In the genomic region with DNA sequence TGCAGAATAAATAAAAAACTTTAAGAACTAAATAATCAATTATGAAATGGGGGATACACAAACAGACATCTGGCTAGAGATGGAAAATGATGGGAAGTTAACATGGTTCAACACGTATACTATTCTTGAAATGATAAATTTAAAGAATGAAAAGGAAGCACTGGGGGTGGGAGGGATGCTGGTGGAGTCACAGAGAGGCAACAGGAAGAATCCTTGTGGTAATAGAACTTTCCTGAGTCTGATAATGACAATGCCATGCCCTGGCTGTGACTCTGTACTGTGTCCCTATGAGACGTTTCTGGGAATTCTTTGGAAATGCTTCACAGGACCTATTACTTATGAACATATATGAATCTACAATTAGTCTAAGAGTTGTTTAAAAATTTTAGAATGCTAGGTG, we compare ENCODE assay signal across 28 mouse cellular contexts.
DNase-seq lines count a peak whose midpoint lies in the region; ATAC-seq lines count a peak whose summit lies in the region.
"Had no signal": no experiment of that assay in that cellular context is flagged by ENCODE, and none has a peak within 500 bp of the region (broad histone marks: within the 10 kb centered on the region; RNA-seq: fewer than 3 reads in every experiment).

No protein-coding gene starts in this region.

- no peaks in the 10 kb centered on the region for H3K4me1 ChIP-seq in heart, embryonic 12.5 days (replicated peaks)
- H3K4me1 ChIP-seq in hindbrain, embryonic 14.5 days (replicated peaks; ENCODE audit: control insufficient read depth, insufficient read depth, low read length), result no peaks in the 10 kb centered on the region; the same call in 1 of the 2 replicates
- H3K4me1 ChIP-seq: forebrain, embryonic 12.5 days; forebrain, embryonic 15.5 days; heart, embryonic 15.5 days had no signal

- no peaks in the 10 kb centered on the region for H3K9me3 ChIP-seq in heart, embryonic 12.5 days (replicated peaks)
- H3K9me3 ChIP-seq in hindbrain, embryonic 14.5 days (ENCODE audit: control insufficient read depth, low read length), result no peaks in the 10 kb centered on the region
- H3K9me3 ChIP-seq: embryonic facial prominence, embryonic 10.5 days; embryonic facial prominence, embryonic 13.5 days; forebrain, embryonic 12.5 days; forebrain, embryonic 15.5 days; heart, embryonic 15.5 days; hindbrain, embryonic 10.5 days; hindbrain, embryonic 13.5 days had no signal

- DNase-seq in heart, adult 8-10 months (ENCODE audit: low spot score), result peak; percentile 31
- peak; percentile 4 to 8 for DNase-seq in kidney, postnatal 36 days
- DNase-seq in kidney, adult 11 months, result no peak
- peak; percentile 22 for DNase-seq in lung, postnatal 10 days
- DNase-seq in lung, postnatal 36 days, result peak; percentile 55
- DNase-seq in hindbrain, embryonic 14.5 days (ENCODE audit: low spot score), result no peak
- DNase-seq: adrenal gland, adult 8-10 months; adrenal gland, postnatal 25 days; cerebellum, adult 11-12 months; cerebellum, adult 8-10 months; cerebellum, postnatal 10 days; cerebellum, postnatal 36 days; embryo, embryonic 11 days; gastrocnemius, postnatal 25 days; heart, adult 2 months; heart, postnatal 10 days; heart, postnatal 36 days had no signal

- no peak overlapping the region for H3K4me2 ChIP-seq in heart, embryonic 12.5 days
- no peak overlapping the region for H3K4me2 ChIP-seq in hindbrain, embryonic 14.5 days (replicated peaks)
- H3K4me2 ChIP-seq: embryonic facial prominence, embryonic 13.5 days; forebrain, embryonic 12.5 days; forebrain, embryonic 15.5 days; heart, embryonic 11.5 days; heart, embryonic 15.5 days; hindbrain, embryonic 13.5 days had no signal

- H3K9ac ChIP-seq in heart, embryonic 12.5 days, result no peak overlapping the region
- no peak overlapping the region for H3K9ac ChIP-seq in hindbrain, embryonic 14.5 days
- H3K9ac ChIP-seq: embryonic facial prominence, embryonic 13.5 days; forebrain, embryonic 12.5 days; forebrain, embryonic 15.5 days; heart, embryonic 15.5 days; hindbrain, embryonic 13.5 days had no signal

- no peak overlapping the region for H3K4me3 ChIP-seq in heart, embryonic 12.5 days
- no peak overlapping the region for H3K4me3 ChIP-seq in hindbrain, embryonic 14.5 days (replicated peaks; ENCODE audit: low read length)
- H3K4me3 ChIP-seq: embryonic facial prominence, embryonic 10.5 days; embryonic facial prominence, embryonic 13.5 days; erythroblast, embryonic 14.5 days; forebrain, embryonic 12.5 days; forebrain, embryonic 15.5 days; heart, adult 2 months; heart, embryonic 15.5 days; hindbrain, embryonic 10.5 days; hindbrain, embryonic 13.5 days had no signal

- WGBS in heart, embryonic 12.5 days, result 65% methylated on average over 2 of the region's 2 CpGs
- 89% methylated on average over 2 of the region's 2 CpGs for WGBS in hindbrain, embryonic 14.5 days

- no peak for ATAC-seq in heart, embryonic 12.5 days (ENCODE audit: insufficient number of reproducible peaks, low FRiP score)
- ATAC-seq in hindbrain, embryonic 14.5 days (ENCODE audit: low FRiP score), result no peak
- ATAC-seq: activated CD4-positive, CD25-positive, alpha-beta regulatory T cell, adult 4 months; forebrain, embryonic 15.5 days had no signal

- no peaks in the 10 kb centered on the region for H3K36me3 ChIP-seq in heart, embryonic 12.5 days
- no peaks in the 10 kb centered on the region for H3K36me3 ChIP-seq in hindbrain, embryonic 14.5 days (replicated peaks; ENCODE audit: control insufficient read depth, insufficient read depth)
- H3K36me3 ChIP-seq: embryonic facial prominence, embryonic 10.5 days; embryonic facial prominence, embryonic 13.5 days; forebrain, embryonic 12.5 days; forebrain, embryonic 15.5 days; heart, embryonic 15.5 days; hindbrain, embryonic 10.5 days; hindbrain, embryonic 13.5 days had no signal

- H3K27me3 ChIP-seq in heart, embryonic 12.5 days (replicated peaks), result no peaks in the 10 kb centered on the region
- no peaks in the 10 kb centered on the region for H3K27me3 ChIP-seq in hindbrain, embryonic 14.5 days (ENCODE audit: control insufficient read depth, insufficient read depth, low read length)
- H3K27me3 ChIP-seq: embryonic facial prominence, embryonic 13.5 days; forebrain, embryonic 12.5 days; forebrain, embryonic 15.5 days; heart, embryonic 15.5 days; hindbrain, embryonic 13.5 days had no signal

- H3K27ac ChIP-seq in heart, embryonic 12.5 days (ENCODE audit: poor library complexity, severe bottlenecking), result no peak overlapping the region
- H3K27ac ChIP-seq in hindbrain, embryonic 14.5 days, result no peak overlapping the region
- H3K27ac ChIP-seq: embryonic facial prominence, embryonic 10.5 days; embryonic facial prominence, embryonic 13.5 days; forebrain, embryonic 12.5 days; forebrain, embryonic 15.5 days; heart, adult 2 months; heart, embryonic 15.5 days; hindbrain, embryonic 10.5 days; hindbrain, embryonic 13.5 days had no signal

Comparison
In these comparisons a context has a peak if more than half of its experiments do, and no peak if none do; other contexts are left out.
1. DNase-seq: peak in heart, adult 8-10 months (single experiment), kidney, postnatal 36 days (2 of 2), lung, postnatal 10 days (single experiment) and lung, postnatal 36 days (single experiment); none in kidney, adult 11 months (single experiment) and hindbrain, embryonic 14.5 days (single experiment).